Mouse (Mus musculus) embryonic fibroblast, embryonic 13.5 days (primary cell): ENCODE results near the gene Gpr132.

Experiments used
- CTCF ChIP-seq: IDR thresholded peaks from 2 replicates; pipeline ENCODE4 v1.5.1; 2011; ENCODE audit warnings: mild to moderate bottlenecking, control low read depth, low read length, moderate library complexity, borderline replicate concordance; ENCODE audit not compliant: insufficient read depth
- POLR2A ChIP-seq: IDR thresholded peaks from 2 replicates; pipeline ENCODE4 v1.6.1; 2011; ENCODE audit warnings: low read depth, mild to moderate bottlenecking, control low read depth, low read length, moderate library complexity

- TF ChIP-seq POLR2A, result no peak
- TF ChIP-seq CTCF, result no peak
These were observed 54.7 kb downstream of the Gpr132 start for GRCm38 (mm10) chr12:112813370-112813769.
